ENCODE assay signal across 22 mouse cellular contexts in the genomic region with DNA sequence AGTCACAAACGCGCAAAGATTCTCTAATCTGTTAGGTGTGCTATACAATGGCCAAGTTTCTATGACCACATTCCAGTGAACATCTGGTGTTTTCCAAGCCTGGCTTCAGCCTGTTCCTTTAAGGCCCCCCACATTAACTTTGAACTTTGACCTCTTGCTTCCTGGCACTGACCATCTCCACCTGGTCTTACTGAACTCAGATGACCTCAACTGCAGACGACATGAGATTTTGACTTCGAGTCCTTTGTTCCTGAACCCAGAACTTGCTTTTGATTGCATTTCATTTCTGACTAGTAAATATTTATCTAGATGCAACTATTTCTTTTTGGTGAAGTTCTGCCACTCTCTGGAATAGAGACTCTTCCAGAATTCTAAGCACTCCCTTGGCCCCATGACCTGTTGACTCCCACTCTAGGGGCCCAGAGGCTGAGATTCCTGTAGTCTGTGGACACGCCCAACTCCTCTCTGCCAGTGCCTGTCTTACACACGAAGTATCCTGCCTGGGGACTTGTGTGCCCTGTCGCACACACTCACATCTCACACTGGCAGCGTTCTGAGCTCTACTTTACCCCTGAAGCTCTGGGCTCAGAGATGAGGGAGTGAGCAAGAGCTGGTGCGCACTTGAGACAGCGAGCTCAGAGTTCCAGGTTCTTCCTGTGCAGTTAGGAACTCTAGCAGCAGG. TPM values are rescaled to one million over a fixed set of nuclear protein-coding genes. Genes with fewer than 3 reads are reported as not detected.
DNase-seq lines count a peak whose midpoint lies in the region; ATAC-seq and TF ChIP-seq lines count a peak whose summit lies in the region.
"Had no signal": no experiment of that assay in that cellular context is flagged by ENCODE, and none has a peak within 500 bp of the region (broad histone marks: within the 10 kb centered on the region; RNA-seq: fewer than 3 reads in every experiment).

No protein-coding gene starts in this region.

- H3K4me3 ChIP-seq in kidney, embryonic 16.5 days (ENCODE audit: low read length): no peak overlapping the region
- H3K4me3 ChIP-seq in intestine, postnatal 0 days (ENCODE audit: low read depth, low read length): no peak overlapping the region
- H3K4me3 ChIP-seq in cerebellum, adult 2 months (replicated peaks; ENCODE audit: insufficient read depth, low read depth, low read length): no peak overlapping the region
- H3K4me3 ChIP-seq: forebrain, embryonic 13.5 days; heart, embryonic 15.5 days; layer of hippocampus, adult 2 months; stomach, embryonic 15.5 days had no signal

- peak; percentile 25 for DNase-seq in CD4-positive, CD25-positive, alpha-beta regulatory T cell, adult 2 months (ENCODE audit: low read depth, low spot score)
- DNase-seq in kidney, postnatal 10 days: no peak
- no peak for DNase-seq in cerebellum, adult 9-10 months
- DNase-seq in cerebellum, adult 2 months: no peak
- DNase-seq: cerebellum, adult 9-11 months; gastrocnemius, postnatal 14 days; heart, postnatal 4 days; layer of hippocampus, postnatal 36 days had no signal

- ATAC-seq in CD4-positive, CD25-positive, alpha-beta regulatory T cell, adult 4 months: no peak
- 0 out of 2 replicates have a peak, but pooled peaks have one; percentile 46 for ATAC-seq in kidney, embryonic 16.5 days (ENCODE audit: low FRiP score, low TSS enrichment)
- ATAC-seq in intestine, postnatal 0 days: 0 out of 2 replicates have a peak, but pooled peaks have one; percentile 14
- ATAC-seq in activated CD4-positive, CD25-positive, alpha-beta regulatory T cell, adult 4 months: no peak
- ATAC-seq: forebrain, embryonic 13.5 days; hindbrain, postnatal 0 days; lung, postnatal 0 days had no signal

- no peaks in the 10 kb centered on the region for H3K36me3 ChIP-seq in kidney, embryonic 16.5 days (ENCODE audit: insufficient read depth, low read length)
- no peaks in the 10 kb centered on the region for H3K36me3 ChIP-seq in intestine, postnatal 0 days (ENCODE audit: control insufficient read depth, insufficient read depth)
- H3K36me3 ChIP-seq: G1E; heart, embryonic 15.5 days; stomach, embryonic 15.5 days had no signal

- WGBS in kidney, embryonic 16.5 days: 61% methylated on average over 10 of the region's 10 CpGs
- 62% methylated on average over 10 of the region's 10 CpGs for WGBS in intestine, postnatal 0 days
- WGBS in cerebellum, adult 2 months: 63% methylated on average over 10 of the region's 10 CpGs

- no peak overlapping the region for H3K9ac ChIP-seq in kidney, embryonic 16.5 days (replicated peaks; ENCODE audit: low read length)
- no peak overlapping the region for H3K9ac ChIP-seq in intestine, postnatal 0 days (ENCODE audit: low read depth, low read length)
- H3K9ac ChIP-seq: forebrain, embryonic 13.5 days; heart, embryonic 15.5 days; stomach, embryonic 15.5 days had no signal

- H3K9me3 ChIP-seq in kidney, embryonic 16.5 days (ENCODE audit: low read length): no peaks in the 10 kb centered on the region
- no peaks in the 10 kb centered on the region for H3K9me3 ChIP-seq in intestine, postnatal 0 days (ENCODE audit: control insufficient read depth)
- H3K9me3 ChIP-seq: forebrain, embryonic 13.5 days; G1E; heart, embryonic 15.5 days; stomach, embryonic 15.5 days had no signal

- no peak overlapping the region for H3K27ac ChIP-seq in kidney, embryonic 16.5 days (ENCODE audit: low read length)
- H3K27ac ChIP-seq in intestine, postnatal 0 days (ENCODE audit: low read depth, low read length): no peak overlapping the region
- H3K27ac ChIP-seq in cerebellum, adult 2 months (ENCODE audit: insufficient read depth, low read length): no peak overlapping the region
- H3K27ac ChIP-seq: forebrain, embryonic 13.5 days; heart, embryonic 15.5 days; hindbrain, postnatal 0 days; layer of hippocampus, adult 2 months; stomach, embryonic 15.5 days had no signal

- H3K4me1 ChIP-seq in kidney, embryonic 16.5 days (ENCODE audit: insufficient read depth, low read length): peaks cover 7% of the 10 kb centered on the region
- peaks cover 2% of the 10 kb centered on the region; the same call in 1 of the 2 replicates for H3K4me1 ChIP-seq in intestine, postnatal 0 days (replicated peaks; ENCODE audit: control insufficient read depth, insufficient read depth, low read length)
- no peaks in the 10 kb centered on the region for H3K4me1 ChIP-seq in cerebellum, adult 2 months (ENCODE audit: control insufficient read depth, insufficient read depth, low read length)
- H3K4me1 ChIP-seq: forebrain, embryonic 13.5 days; stomach, embryonic 15.5 days had no signal

- H3K4me2 ChIP-seq in kidney, embryonic 16.5 days (replicated peaks; ENCODE audit: low read depth, low read length): no peak overlapping the region
- no peak overlapping the region for H3K4me2 ChIP-seq in intestine, postnatal 0 days (replicated peaks; ENCODE audit: low read depth)
- H3K4me2 ChIP-seq: forebrain, embryonic 13.5 days; heart, embryonic 15.5 days; midbrain, embryonic 11.5 days; stomach, embryonic 15.5 days had no signal

- no peaks in the 10 kb centered on the region for H3K27me3 ChIP-seq in kidney, embryonic 16.5 days (ENCODE audit: insufficient read depth, low read length)
- no peaks in the 10 kb centered on the region for H3K27me3 ChIP-seq in intestine, postnatal 0 days (replicated peaks; ENCODE audit: control insufficient read depth, insufficient read depth, low read length)
- no peaks in the 10 kb centered on the region for H3K27me3 ChIP-seq in cerebellum, adult 2 months (ENCODE audit: control insufficient read depth, insufficient read depth, low read length)
- H3K27me3 ChIP-seq: forebrain, embryonic 13.5 days; heart, embryonic 15.5 days; stomach, embryonic 15.5 days had no signal

- TF ChIP-seq POLR2A in cerebellum, adult 2 months (IDR thresholded peaks at IDR 0.05; ENCODE audit: borderline replicate concordance, insufficient read depth, low read length): no peak

- no peak for TF ChIP-seq CTCF in intestine, postnatal 0 days (IDR thresholded peaks at IDR 0.05; ENCODE audit: low read depth)
- no peak for TF ChIP-seq CTCF in cerebellum, adult 2 months (IDR thresholded peaks at IDR 0.05; ENCODE audit: borderline replicate concordance, insufficient read depth, low read depth, low read length)

RNA-seq across cellular contexts. Expression of a gene that starts 7.1 kb away (rescaled TPM):
- polyA plus RNA-seq in CD4-positive, CD25-positive, alpha-beta regulatory T cell, adult 4 months (2017; shearing (Covaris generic)): not detected
- 2.8 TPM in 2 replicates for polyA plus RNA-seq in kidney, embryonic 16.5 days (2015; fragmentation: Nextera tagmentation; extraction: Ambion mirVana)
- 94.0 and 129 TPM in 2 replicates for polyA plus RNA-seq in intestine, postnatal 0 days (2015; fragmentation: Nextera tagmentation; extraction: Ambion mirVana)
- polyA plus RNA-seq in cerebellum, adult 2 months (2012; rRNA removed): not detected in 2 replicates
- polyA plus RNA-seq in activated CD4-positive, CD25-positive, alpha-beta regulatory T cell, adult 4 months (2017; shearing (Covaris generic)): not detected
- polyA plus RNA-seq: forebrain, embryonic 13.5 days; frontal cortex, adult 2 months; G1E; heart, embryonic 15.5 days; hindbrain, postnatal 0 days; midbrain, embryonic 11.5 days had no signal

RNA-seq across cellular contexts. Expression of a gene that starts 33.6 kb away (rescaled TPM):
- not detected for polyA plus RNA-seq in CD4-positive, CD25-positive, alpha-beta regulatory T cell, adult 4 months (2017; shearing (Covaris generic))
- 0.58 and 1.5 TPM in 2 replicates for polyA plus RNA-seq in kidney, embryonic 16.5 days (2015; fragmentation: Nextera tagmentation; extraction: Ambion mirVana)
- polyA plus RNA-seq in intestine, postnatal 0 days (2015; fragmentation: Nextera tagmentation; extraction: Ambion mirVana): 66.1 and 82.0 TPM in 2 replicates
- polyA plus RNA-seq in cerebellum, adult 2 months (2012; rRNA removed): not detected in 2 replicates
- polyA plus RNA-seq in activated CD4-positive, CD25-positive, alpha-beta regulatory T cell, adult 4 months (2017; shearing (Covaris generic)): not detected
- polyA plus RNA-seq: forebrain, embryonic 13.5 days; frontal cortex, adult 2 months; G1E; heart, embryonic 15.5 days; hindbrain, postnatal 0 days; midbrain, embryonic 11.5 days; thymus, postnatal 0 days had no signal

RNA-seq across cellular contexts. Expression of a gene that starts 40.8 kb away (rescaled TPM):
- 10 to 100 TPM; 64.6 to 66.5 TPM for polyA plus RNA-seq in CD4-positive, CD25-positive, alpha-beta regulatory T cell, adult 4 months (2017; shearing (Covaris generic))
- polyA plus RNA-seq in kidney, embryonic 16.5 days (2015; fragmentation: Nextera tagmentation; extraction: Ambion mirVana): 134 and 150 TPM in 2 replicates
- 23.3 and 36.2 TPM in 2 replicates for polyA plus RNA-seq in intestine, postnatal 0 days (2015; fragmentation: Nextera tagmentation; extraction: Ambion mirVana)
- polyA plus RNA-seq in cerebellum, adult 2 months (2012; rRNA removed): 107 and 113 TPM in 2 replicates
- 10 to 100 TPM; 22.3 to 23.5 TPM for polyA plus RNA-seq in activated CD4-positive, CD25-positive, alpha-beta regulatory T cell, adult 4 months (2017; shearing (Covaris generic))

Comparison
In these comparisons a context has a peak if more than half of its experiments do, and no peak if none do; other contexts are left out.
1. ATAC-seq: peak in kidney, embryonic 16.5 days (single experiment) and intestine, postnatal 0 days (single experiment); none in CD4-positive, CD25-positive, alpha-beta regulatory T cell, adult 4 months (single experiment) and activated CD4-positive, CD25-positive, alpha-beta regulatory T cell, adult 4 months (single experiment).
2. RNA of a gene that starts 7.1 kb away (polyA plus RNA-seq): 94.0 to 129 TPM in intestine, postnatal 0 days; 2.8 TPM in kidney, embryonic 16.5 days, not detected in CD4-positive, CD25-positive, alpha-beta regulatory T cell, adult 4 months, not detected in cerebellum, adult 2 months and not detected in activated CD4-positive, CD25-positive, alpha-beta regulatory T cell, adult 4 months; every median in the first group is over 10 times any median in the second.
3. RNA of a gene that starts 33.6 kb away (polyA plus RNA-seq): 66.1 to 82.0 TPM in intestine, postnatal 0 days; 0.58 to 1.5 TPM in kidney, embryonic 16.5 days, not detected in CD4-positive, CD25-positive, alpha-beta regulatory T cell, adult 4 months, not detected in cerebellum, adult 2 months and not detected in activated CD4-positive, CD25-positive, alpha-beta regulatory T cell, adult 4 months; every median in the first group is over 10 times any median in the second.